Mouse (Mus musculus): ENCODE data around the gene Pde8b. TPM values are rescaled to one million over a fixed set of nuclear protein-coding genes. Genes with fewer than 3 reads are reported as not detected.
A peak's percentile ranks its signal among the peaks of the same experiment; 100 is the strongest.

The Pde8b gene
- polyA plus RNA-seq, 1 experiment from 2014 or later, result 6.8 TPM

DNA sequence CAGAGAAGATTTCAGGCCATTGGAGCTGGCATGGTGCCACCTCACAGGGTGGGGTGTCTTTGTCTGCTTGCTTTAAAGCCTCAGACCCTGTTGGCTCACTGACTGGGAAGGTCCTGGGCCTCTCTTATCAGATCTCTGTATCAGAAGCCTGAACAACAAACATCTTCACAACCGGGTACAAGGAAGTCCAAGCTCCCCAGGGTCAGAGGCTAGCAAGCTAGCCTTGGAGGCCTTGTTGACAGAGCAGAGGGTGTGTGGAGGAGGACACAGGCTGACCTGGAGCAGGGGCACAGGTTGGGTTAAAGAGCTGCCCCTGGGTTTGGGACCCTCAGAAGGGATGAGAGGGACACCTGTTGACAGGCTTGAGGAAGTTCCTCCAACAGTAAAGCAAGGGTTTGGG lies 10.3 kb upstream of the Pde8b start:
- no peaks in the 10 kb centered on the region for H3K27me3 ChIP-seq (replicated peaks; ENCODE audit: control insufficient read depth, insufficient read depth, low read length)
- H3K4me1 ChIP-seq (replicated peaks; ENCODE audit: control insufficient read depth, insufficient read depth, low read length), result no peaks in the 10 kb centered on the region
- ATAC-seq, result no peak
- H3K36me3 ChIP-seq (ENCODE audit: control insufficient read depth, insufficient read depth), result no peaks in the 10 kb centered on the region
- H3K27ac ChIP-seq (ENCODE audit: low read length), result no peak overlapping the region
- no peaks in the 10 kb centered on the region for H3K9me3 ChIP-seq (ENCODE audit: control insufficient read depth, low read length)
- WGBS, result 58% methylated on average over 1 of the region's 1 CpGs
- H3K4me2 ChIP-seq (ENCODE audit: low read length), result no peak overlapping the region
- no peak overlapping the region for H3K9ac ChIP-seq (replicated peaks; ENCODE audit: low read depth, low read length)
- no peak overlapping the region for H3K4me3 ChIP-seq (replicated peaks; ENCODE audit: low read length)

DNA sequence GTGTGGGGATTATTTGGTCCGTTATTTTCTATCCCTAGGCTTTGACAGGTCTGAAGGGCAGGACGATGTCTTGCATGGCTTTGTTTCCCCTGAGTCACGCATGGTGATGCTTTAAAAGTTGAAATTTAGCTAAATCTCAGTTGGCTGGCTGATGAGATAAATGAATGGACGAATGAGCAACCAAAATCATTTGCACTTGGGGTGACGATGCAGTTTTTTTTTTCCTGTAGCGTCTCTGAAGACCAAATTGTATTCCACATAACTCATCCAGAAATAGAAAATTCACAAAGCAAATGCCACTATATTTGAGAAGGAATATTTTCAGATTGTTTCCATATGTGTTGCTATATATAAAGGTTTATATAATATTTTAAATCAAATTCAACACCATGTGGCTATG lies 6.9 kb upstream of the Pde8b start:
- Histone ChIP-seq H3K4me3 (replicated peaks; ENCODE audit: low read length) (no peak overlapping the region), H3K4me1 (replicated peaks; ENCODE audit: control insufficient read depth, insufficient read depth, low read length) (no peaks in the 10 kb centered on the region), H3K27ac (ENCODE audit: low read length) (no peak overlapping the region), H3K9ac (replicated peaks; ENCODE audit: low read depth, low read length) (no peak overlapping the region), H3K27me3 (replicated peaks; ENCODE audit: control insufficient read depth, insufficient read depth, low read length) (no peaks in the 10 kb centered on the region), H3K4me2 (ENCODE audit: low read length) (no peak overlapping the region), H3K9me3 (ENCODE audit: control insufficient read depth, low read length) (no peaks in the 10 kb centered on the region), H3K36me3 (ENCODE audit: control insufficient read depth, insufficient read depth) (no peaks in the 10 kb centered on the region)
- 86% methylated on average over 6 of the region's 6 CpGs for WGBS
- ATAC-seq, result no peak

DNA sequence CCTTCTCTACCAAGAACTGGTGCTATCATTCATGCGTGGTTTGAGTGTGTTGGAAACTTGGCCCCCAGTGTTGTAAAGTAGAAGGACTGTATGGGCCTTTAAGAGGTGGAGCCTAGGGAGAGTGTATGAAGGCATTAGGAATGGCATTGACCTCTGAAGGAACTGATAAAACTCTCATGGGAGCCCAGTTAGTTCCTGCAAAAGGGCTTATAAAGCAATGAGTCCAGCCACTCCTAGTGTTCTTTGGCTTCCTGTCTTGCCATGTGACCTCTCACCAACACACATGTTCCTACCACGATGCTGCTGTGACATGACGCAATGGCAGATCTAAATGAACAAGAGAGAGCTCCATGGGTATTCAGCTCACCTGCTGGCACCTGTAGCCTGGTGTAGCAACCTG lies 4.9 kb upstream of the Pde8b start:
- peaks cover 2% of the 10 kb centered on the region for H3K4me1 ChIP-seq (replicated peaks; ENCODE audit: control insufficient read depth, insufficient read depth, low read length)
- H3K4me3 ChIP-seq (replicated peaks; ENCODE audit: low read length), result no peak overlapping the region
- no peaks in the 10 kb centered on the region for H3K36me3 ChIP-seq (ENCODE audit: control insufficient read depth, insufficient read depth)
- no peaks in the 10 kb centered on the region for H3K9me3 ChIP-seq (ENCODE audit: control insufficient read depth, low read length)
- H3K4me2 ChIP-seq (ENCODE audit: low read length), result no peak overlapping the region
- no peak for ATAC-seq
- no peak overlapping the region for H3K9ac ChIP-seq (replicated peaks; ENCODE audit: low read depth, low read length)
- H3K27me3 ChIP-seq (replicated peaks; ENCODE audit: control insufficient read depth, insufficient read depth, low read length), result peaks cover 8% of the 10 kb centered on the region
- 85% methylated on average over 3 of the region's 3 CpGs for WGBS
- no peak overlapping the region for H3K27ac ChIP-seq (ENCODE audit: low read length)

DNA sequence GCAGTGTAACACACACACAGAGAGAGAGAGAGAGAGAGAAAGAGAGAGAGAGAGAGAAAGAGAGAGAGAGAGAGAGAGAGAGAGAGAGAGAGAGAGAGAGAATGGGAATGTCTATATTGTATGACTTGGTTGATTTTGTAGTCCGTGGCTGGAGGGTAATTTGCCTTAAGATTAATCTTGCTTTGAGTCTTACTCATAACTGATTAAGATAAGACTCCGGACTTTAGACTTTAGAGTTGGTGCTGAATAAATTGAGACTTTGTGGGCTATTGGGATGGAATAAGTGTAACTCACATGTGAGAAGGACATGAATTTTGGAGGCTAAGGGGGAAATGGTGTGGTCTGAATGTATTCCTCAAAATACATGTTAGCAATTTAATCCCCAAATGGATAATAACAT lies 7.1 kb downstream of the Pde8b start:
- WGBS, result 85% methylated on average over 2 of the region's 2 CpGs
- no peak overlapping the region for H3K4me3 ChIP-seq (replicated peaks; ENCODE audit: low read length)
- H3K4me1 ChIP-seq (replicated peaks; ENCODE audit: control insufficient read depth, insufficient read depth, low read length), result no peaks in the 10 kb centered on the region
- H3K27me3 ChIP-seq (replicated peaks; ENCODE audit: control insufficient read depth, insufficient read depth, low read length), result no peaks in the 10 kb centered on the region
- no peak overlapping the region for H3K27ac ChIP-seq (ENCODE audit: low read length)
- H3K9me3 ChIP-seq (ENCODE audit: control insufficient read depth, low read length), result no peaks in the 10 kb centered on the region
- no peak overlapping the region for H3K4me2 ChIP-seq (ENCODE audit: low read length)
- no peak overlapping the region for H3K9ac ChIP-seq (replicated peaks; ENCODE audit: low read depth, low read length)
- no peak for ATAC-seq
- H3K36me3 ChIP-seq (ENCODE audit: control insufficient read depth, insufficient read depth), result no peaks in the 10 kb centered on the region

DNA sequence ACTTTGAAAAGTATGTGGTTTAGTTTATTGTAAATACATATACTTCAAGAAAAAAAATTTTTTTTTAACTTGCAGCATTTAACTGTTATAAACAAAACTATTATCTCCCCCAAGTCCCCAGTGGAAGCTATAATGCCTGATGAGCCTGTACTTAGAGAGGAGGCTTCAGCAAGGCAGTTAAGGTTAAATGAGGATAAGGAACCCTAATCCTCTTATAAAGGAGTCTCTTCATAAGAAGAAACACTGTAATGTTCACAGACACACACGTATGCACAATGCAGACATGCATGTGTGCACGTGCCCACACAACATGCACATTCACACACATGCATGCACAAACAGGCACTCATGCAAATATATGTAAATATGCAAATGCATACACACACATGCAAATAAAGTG lies 12.6 kb downstream of the Pde8b start:
- H3K36me3 ChIP-seq (ENCODE audit: control insufficient read depth, insufficient read depth), result no peaks in the 10 kb centered on the region
- no peaks in the 10 kb centered on the region for H3K27me3 ChIP-seq (replicated peaks; ENCODE audit: control insufficient read depth, insufficient read depth, low read length)
- H3K27ac ChIP-seq (ENCODE audit: low read length), result no peak overlapping the region
- ATAC-seq, result no peak
- H3K4me2 ChIP-seq (ENCODE audit: low read length), result no peak overlapping the region
- no peak overlapping the region for H3K4me3 ChIP-seq (replicated peaks; ENCODE audit: low read length)
- H3K9me3 ChIP-seq (ENCODE audit: control insufficient read depth, low read length), result no peaks in the 10 kb centered on the region
- H3K9ac ChIP-seq (replicated peaks; ENCODE audit: low read depth, low read length), result no peak overlapping the region
- WGBS, result 85% methylated on average over 2 of the region's 2 CpGs
- no peaks in the 10 kb centered on the region for H3K4me1 ChIP-seq (replicated peaks; ENCODE audit: control insufficient read depth, insufficient read depth, low read length)

DNA sequence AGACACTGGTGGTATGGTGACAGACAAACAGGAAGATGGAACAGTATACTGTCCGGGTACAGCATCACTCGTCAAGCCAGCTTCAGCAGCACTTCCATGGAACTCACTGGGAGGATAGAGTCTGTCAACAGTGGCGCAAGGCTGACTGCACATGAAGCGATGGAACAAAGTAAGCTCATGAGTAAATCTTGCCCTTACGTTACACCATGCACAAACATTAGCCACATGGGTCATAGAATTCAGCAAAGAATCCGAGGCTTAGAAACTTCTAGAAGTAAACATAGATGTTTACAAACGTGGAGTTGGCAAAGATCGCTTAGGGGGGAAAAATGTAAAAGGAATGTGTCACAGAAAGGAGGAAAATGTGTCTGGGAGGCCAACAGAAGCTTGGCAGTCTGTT lies 14.9 kb downstream of the Pde8b start:
- no peaks in the 10 kb centered on the region for H3K9me3 ChIP-seq (ENCODE audit: control insufficient read depth, low read length)
- no peaks in the 10 kb centered on the region for H3K4me1 ChIP-seq (replicated peaks; ENCODE audit: control insufficient read depth, insufficient read depth, low read length)
- 78% methylated on average over 8 of the region's 8 CpGs for WGBS
- no peak overlapping the region for H3K27ac ChIP-seq (ENCODE audit: low read length)
- no peak overlapping the region for H3K4me3 ChIP-seq (replicated peaks; ENCODE audit: low read length)
- H3K4me2 ChIP-seq (ENCODE audit: low read length), result no peak overlapping the region
- ATAC-seq, result no peak
- no peaks in the 10 kb centered on the region for H3K36me3 ChIP-seq (ENCODE audit: control insufficient read depth, insufficient read depth)
- H3K9ac ChIP-seq (replicated peaks; ENCODE audit: low read depth, low read length), result no peak overlapping the region
- H3K27me3 ChIP-seq (replicated peaks; ENCODE audit: control insufficient read depth, insufficient read depth, low read length), result no peaks in the 10 kb centered on the region

DNA sequence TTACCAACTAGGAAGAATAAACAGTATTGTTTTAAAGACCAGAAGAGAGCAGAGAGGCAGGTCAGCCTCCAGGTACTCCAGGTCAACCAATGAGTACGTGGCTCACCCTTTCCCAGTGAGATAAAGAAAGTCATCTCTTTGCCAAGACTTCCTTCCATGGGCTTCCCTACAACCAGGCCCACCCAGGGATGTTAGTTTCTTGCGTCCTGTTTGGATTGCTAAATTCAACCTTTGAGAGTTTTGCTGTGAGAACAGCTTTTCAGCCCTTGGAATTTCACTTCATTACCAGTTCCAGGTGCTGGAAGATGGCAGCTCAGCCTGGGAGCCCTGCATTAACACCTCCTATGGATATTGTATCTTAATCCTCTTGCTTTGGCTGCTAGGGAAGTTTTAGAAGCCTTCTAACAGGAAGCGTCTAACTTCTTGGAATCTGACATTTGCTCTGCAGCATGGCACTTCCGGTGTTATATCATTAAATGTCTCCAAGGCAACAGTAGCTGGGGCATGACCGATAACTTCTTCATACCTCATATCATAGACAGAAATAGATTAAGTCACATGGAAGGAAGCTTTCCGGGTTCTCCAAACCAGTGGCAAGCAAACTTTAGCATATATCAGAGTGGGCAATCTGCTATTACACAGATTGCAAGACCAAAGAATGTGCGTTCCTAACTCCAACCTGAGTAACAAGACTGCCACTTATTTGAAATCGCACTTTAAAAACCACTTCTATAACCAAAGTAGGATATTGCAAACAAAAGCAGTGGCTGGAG lies 18.6 kb downstream of the Pde8b start:
- Histone ChIP-seq H3K4me2 (ENCODE audit: low read length) (no peak overlapping the region), H3K9ac (replicated peaks; ENCODE audit: low read depth, low read length) (no peak overlapping the region), H3K27ac (ENCODE audit: low read length) (no peak overlapping the region), H3K9me3 (ENCODE audit: control insufficient read depth, low read length) (no peaks in the 10 kb centered on the region), H3K4me1 (replicated peaks; ENCODE audit: control insufficient read depth, insufficient read depth, low read length) (no peaks in the 10 kb centered on the region), H3K4me3 (replicated peaks; ENCODE audit: low read length) (no peak overlapping the region), H3K27me3 (replicated peaks; ENCODE audit: control insufficient read depth, insufficient read depth, low read length) (no peaks in the 10 kb centered on the region), H3K36me3 (ENCODE audit: control insufficient read depth, insufficient read depth) (no peaks in the 10 kb centered on the region)
- 88% methylated on average over 8 of the region's 8 CpGs for WGBS
- no peak for ATAC-seq

DNA sequence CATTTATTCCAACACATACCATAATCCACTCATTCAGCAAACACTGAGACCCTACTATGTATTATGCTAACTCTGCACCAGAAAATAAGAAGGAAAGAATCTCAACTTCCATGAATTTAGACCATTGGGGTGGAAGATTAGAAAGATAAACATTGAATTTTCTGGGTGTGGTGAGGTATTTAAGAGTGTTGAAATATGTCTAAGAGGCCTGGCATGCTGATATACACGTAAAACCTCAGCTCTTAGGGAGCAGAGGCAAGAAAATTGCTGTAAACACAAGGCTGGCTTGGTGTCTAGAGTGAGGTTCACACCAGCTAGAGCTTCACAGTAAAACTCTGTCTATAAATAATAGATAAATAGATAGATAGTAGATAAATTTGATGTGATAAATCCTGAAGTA lies 19.8 kb downstream of the Pde8b start:
- Histone ChIP-seq H3K36me3 (ENCODE audit: control insufficient read depth, insufficient read depth) (no peaks in the 10 kb centered on the region), H3K4me1 (replicated peaks; ENCODE audit: control insufficient read depth, insufficient read depth, low read length) (no peaks in the 10 kb centered on the region), H3K9ac (replicated peaks; ENCODE audit: low read depth, low read length) (no peak overlapping the region), H3K27ac (ENCODE audit: low read length) (no peak overlapping the region), H3K9me3 (ENCODE audit: control insufficient read depth, low read length) (no peaks in the 10 kb centered on the region), H3K27me3 (replicated peaks; ENCODE audit: control insufficient read depth, insufficient read depth, low read length) (no peaks in the 10 kb centered on the region), H3K4me2 (ENCODE audit: low read length) (no peak overlapping the region), H3K4me3 (replicated peaks; ENCODE audit: low read length) (no peak overlapping the region)
- 74% methylated on average over 1 of the region's 1 CpGs for WGBS
- ATAC-seq, result no peak

DNA sequence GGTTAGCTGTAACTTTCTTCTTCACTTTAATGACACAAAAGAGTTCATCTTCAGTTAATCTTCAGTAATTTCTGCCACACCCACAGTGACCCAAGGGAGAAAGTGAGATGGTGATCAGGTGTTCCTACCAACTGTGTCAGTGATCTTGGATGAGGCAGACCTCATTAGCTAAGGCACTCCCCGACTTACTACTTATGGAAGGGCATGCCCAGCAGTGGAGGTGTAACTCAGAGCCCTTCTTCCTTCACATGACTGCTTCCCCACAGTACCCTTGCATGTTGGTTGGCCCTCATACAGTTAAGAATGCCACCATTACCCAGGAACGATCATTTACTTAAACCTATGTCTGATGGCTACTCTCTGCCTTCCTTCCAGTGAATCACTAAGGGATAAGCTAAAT lies 25.6 kb downstream of the Pde8b start:
- peaks cover 7% of the 10 kb centered on the region; the same call in 1 of the 2 replicates for H3K4me1 ChIP-seq (replicated peaks; ENCODE audit: control insufficient read depth, insufficient read depth, low read length)
- no peak overlapping the region for H3K4me3 ChIP-seq (replicated peaks; ENCODE audit: low read length)
- H3K9ac ChIP-seq (replicated peaks; ENCODE audit: low read depth, low read length), result no peak overlapping the region
- WGBS, result 87% methylated on average over 2 of the region's 2 CpGs
- H3K4me2 ChIP-seq (ENCODE audit: low read length), result no peak overlapping the region
- no peaks in the 10 kb centered on the region for H3K9me3 ChIP-seq (ENCODE audit: control insufficient read depth, low read length)
- H3K27me3 ChIP-seq (replicated peaks; ENCODE audit: control insufficient read depth, insufficient read depth, low read length), result peaks cover 6% of the 10 kb centered on the region; the same call in 1 of the 2 replicates
- no peak for ATAC-seq
- H3K27ac ChIP-seq (ENCODE audit: low read length), result no peak overlapping the region
- H3K36me3 ChIP-seq (ENCODE audit: control insufficient read depth, insufficient read depth), result no peaks in the 10 kb centered on the region

DNA sequence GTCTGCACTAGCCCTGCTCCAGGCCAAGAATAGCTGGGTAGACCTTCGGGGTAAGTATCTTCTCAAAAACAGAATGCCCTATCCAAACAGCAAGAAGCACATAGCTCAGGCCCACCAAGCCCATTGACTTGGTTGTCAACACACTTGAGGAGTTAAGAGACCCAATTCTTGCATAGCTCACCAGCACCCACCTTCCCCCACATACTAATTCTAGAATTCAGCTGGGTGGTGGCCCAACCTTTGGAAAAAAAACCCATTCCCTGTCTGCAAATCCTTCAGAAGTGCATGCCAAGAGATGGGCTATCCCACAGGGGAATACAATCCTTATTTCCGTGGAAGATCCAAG lies 26.7 kb downstream of the Pde8b start:
- Histone ChIP-seq H3K9me3 (ENCODE audit: control insufficient read depth, low read length) (no peaks in the 10 kb centered on the region), H3K4me3 (replicated peaks; ENCODE audit: low read length) (peak overlapping the region; percentile 70; the same call in 1 of the 2 replicates), H3K27ac (ENCODE audit: low read length) (no peak overlapping the region), H3K4me2 (ENCODE audit: low read length) (peak overlapping the region; percentile 99), H3K9ac (replicated peaks; ENCODE audit: low read depth, low read length) (peak overlapping the region; percentile 67), H3K4me1 (replicated peaks; ENCODE audit: control insufficient read depth, insufficient read depth, low read length) (peaks cover 7% of the 10 kb centered on the region; the same call in 1 of the 2 replicates), H3K36me3 (ENCODE audit: control insufficient read depth, insufficient read depth) (no peaks in the 10 kb centered on the region), H3K27me3 (replicated peaks; ENCODE audit: control insufficient read depth, insufficient read depth, low read length) (peaks cover 9% of the 10 kb centered on the region; the same call in 1 of the 2 replicates)
- ATAC-seq, result no peak; the same call in 1 of the 2 replicates
- 59% methylated on average over 2 of the region's 2 CpGs for WGBS

Data from forebrain, embryonic 16.5 days (tissue).